Mouse (Mus musculus) heart, embryonic 12.5 days (tissue): ENCODE results near the gene Ch25h. TPM values are rescaled to one million over a fixed set of nuclear protein-coding genes. Genes with fewer than 3 reads are reported as not detected.

Source experiments
- ATAC-seq: fragments of 200-750 bp; cut with Nextera tagmentation; 2 replicates; pipeline ENCODE4 v1.8.0; 2017; ENCODE audit warnings: moderate TSS enrichment, moderate library complexity; ENCODE audit not compliant: insufficient number of reproducible peaks, low FRiP score
- H3K27ac ChIP-seq: fragments of 300-500 bp; sonication (generic); 2 replicates; pipeline ENCODE4 v1.5.1; 2016; ENCODE audit warnings: mild to moderate bottlenecking, moderate library complexity; ENCODE audit not compliant: poor library complexity, severe bottlenecking
- H3K27me3 ChIP-seq: fragments of 300-500 bp; sonication (generic); replicated peaks from 2 replicates; pipeline ENCODE4 v1.6.1; 2016; ENCODE audit warnings: mild to moderate bottlenecking, moderate library complexity
- H3K36me3 ChIP-seq: fragments of 300-500 bp; sonication (generic); 2 replicates; pipeline ENCODE4 v1.6.1; 2016; ENCODE audit warnings: mild to moderate bottlenecking, moderate library complexity
- H3K4me1 ChIP-seq: fragments of 300-500 bp; sonication (generic); replicated peaks from 2 replicates; pipeline ENCODE4 v1.6.1; 2016; ENCODE audit warnings: mild to moderate bottlenecking
- H3K4me2 ChIP-seq: fragments of 300-500 bp; sonication (generic); 2 replicates; pipeline ENCODE4 v1.6.1; 2016; ENCODE audit warnings: mild to moderate bottlenecking, moderate library complexity
- H3K4me3 ChIP-seq: fragments of 300-500 bp; sonication (generic); 2 replicates; pipeline ENCODE4 v1.5.1; 2016; ENCODE audit warnings: mild to moderate bottlenecking
- H3K9ac ChIP-seq: fragments of 300-500 bp; sonication (generic); 2 replicates; pipeline ENCODE4 v1.6.1; 2016; ENCODE audit warnings: mild to moderate bottlenecking, moderate library complexity
- H3K9me3 ChIP-seq: fragments of 300-500 bp; sonication (generic); replicated peaks from 2 replicates; pipeline ENCODE4 v1.6.1; 2016; ENCODE audit warnings: mild to moderate bottlenecking, moderate library complexity
- WGBS: fragments of 180-500 bp; shearing (Covaris S2); methylation state at CpG from one replicate; pipeline ENCODE4 v1.1.7; 2016; 5-methylcytosine and 5-hydroxymethylcytosine counted together
- polyA plus RNA-seq: library from polyadenylated mRNA; unstranded; fragments of >200 nt; fragmentation: Nextera tagmentation; extraction: Ambion mirVana; gene quantifications from 2 replicates; pipeline ENCODE4 v1.2.1, GENCODE M21; 2016

Ch25h gene
- polyA plus RNA-seq, 1 experiment from 2014 or later, result 4.6 TPM

DNA sequence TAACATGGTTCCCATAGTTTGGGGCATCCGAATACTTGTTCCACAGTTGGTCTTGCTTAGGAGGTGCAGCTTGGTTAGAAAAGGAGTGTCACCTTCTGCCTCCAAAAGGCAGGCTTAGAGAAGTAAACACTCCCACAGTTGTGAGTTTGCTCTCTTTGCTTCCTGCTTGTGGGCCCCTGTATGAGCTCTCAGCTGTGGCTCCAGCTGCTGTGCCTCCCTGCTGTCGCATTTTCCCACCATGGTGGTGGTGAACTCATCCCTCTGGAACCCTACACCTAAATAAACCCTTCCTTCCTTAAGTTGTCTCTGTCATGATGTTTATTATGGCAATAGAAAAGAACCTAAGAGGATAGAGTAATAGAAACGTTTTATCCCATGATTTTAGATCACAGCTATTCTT, 6.2 kb downstream of the Ch25h start:
- no peak overlapping the region for H3K4me2 ChIP-seq
- WGBS, result 44% methylated on average over 3 of the region's 3 CpGs
- no peaks in the 10 kb centered on the region for H3K9me3 ChIP-seq
- no peak overlapping the region for H3K9ac ChIP-seq
- no peak overlapping the region for H3K27ac ChIP-seq
- H3K4me1 ChIP-seq, result no peaks in the 10 kb centered on the region
- ATAC-seq, result no peak
- no peaks in the 10 kb centered on the region for H3K36me3 ChIP-seq
- no peaks in the 10 kb centered on the region for H3K27me3 ChIP-seq
- H3K4me3 ChIP-seq, result no peak overlapping the region

DNA sequence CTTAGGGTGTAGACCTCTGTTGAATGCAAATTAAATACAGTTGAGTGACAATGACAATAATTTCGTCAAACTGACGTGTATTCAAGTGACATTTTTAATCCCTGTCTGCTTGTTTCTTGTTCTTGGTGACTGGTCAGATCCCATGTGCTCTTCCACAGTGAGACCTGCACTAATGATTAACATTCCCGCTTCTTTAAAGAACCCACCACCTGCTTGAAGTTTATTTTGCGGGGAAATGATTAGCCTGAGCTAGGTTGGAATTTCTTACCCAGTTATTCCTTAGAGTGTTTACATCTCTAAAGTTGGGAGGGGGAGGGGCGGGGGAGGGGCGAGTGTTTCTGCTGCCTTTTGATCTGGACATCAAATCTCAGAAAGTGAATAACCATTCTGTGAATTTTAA, 6.7 kb downstream of the Ch25h start:
- Histone ChIP-seq H3K4me2 (no peak overlapping the region), H3K4me3 (no peak overlapping the region), H3K36me3 (no peaks in the 10 kb centered on the region), H3K9ac (no peak overlapping the region), H3K27me3 (no peaks in the 10 kb centered on the region), H3K9me3 (no peaks in the 10 kb centered on the region), H3K4me1 (no peaks in the 10 kb centered on the region), H3K27ac (no peak overlapping the region)
- 56% methylated on average over 6 of the region's 6 CpGs for WGBS
- ATAC-seq, result no peak

DNA sequence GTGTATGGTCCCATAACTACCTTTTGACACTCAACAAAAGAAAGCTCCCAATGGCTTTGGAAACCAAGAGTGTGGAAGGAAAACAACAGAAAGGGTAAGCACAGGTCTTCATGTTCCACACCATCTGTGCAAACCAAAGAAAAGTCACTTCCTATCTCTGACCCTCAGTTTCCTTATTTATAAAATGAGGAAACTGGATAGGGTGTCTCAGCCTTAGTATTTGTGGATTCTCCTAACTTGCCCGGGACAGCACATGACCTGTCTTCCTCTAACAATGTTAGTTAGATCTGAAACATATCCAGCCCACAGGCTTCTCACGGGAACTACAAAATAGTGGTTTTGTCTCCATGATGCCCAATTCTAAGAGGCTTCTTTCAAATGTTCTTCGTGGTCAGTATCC, 10.5 kb downstream of the Ch25h start:
- 56% methylated on average over 3 of the region's 3 CpGs for WGBS
- no peak overlapping the region for H3K4me3 ChIP-seq
- no peak for ATAC-seq

DNA sequence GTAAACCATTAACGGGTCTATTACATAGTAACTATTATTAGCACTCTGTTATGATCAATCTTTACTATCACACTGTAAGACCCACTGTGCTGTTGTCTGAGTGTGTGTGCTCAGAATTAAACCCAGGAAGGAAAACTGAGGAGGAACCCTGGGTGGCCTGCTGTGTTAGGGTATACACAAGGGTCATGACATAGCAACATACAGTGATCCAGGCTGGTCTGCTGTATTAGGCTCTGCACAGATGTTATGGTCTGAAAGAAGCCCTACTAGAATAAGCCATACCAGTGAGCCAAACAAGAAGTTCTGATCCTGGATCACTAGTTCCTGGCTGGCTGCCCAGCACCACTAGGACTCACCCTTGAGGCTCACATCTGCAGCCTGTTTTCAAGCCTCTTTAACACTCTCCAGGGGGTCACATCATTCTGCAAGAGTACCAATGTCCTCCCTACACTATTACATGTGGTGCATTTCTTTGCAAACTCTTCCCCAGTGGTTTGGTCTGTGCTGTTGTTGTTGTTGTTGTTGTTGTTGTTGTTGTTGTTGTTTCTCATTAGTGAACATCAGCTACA, 13.4 kb downstream of the Ch25h start:
- Histone ChIP-seq H3K27ac (no peak overlapping the region), H3K9ac (no peak overlapping the region), H3K4me2 (no peak overlapping the region), H3K4me1 (no peaks in the 10 kb centered on the region), H3K4me3 (no peak overlapping the region), H3K9me3 (no peaks in the 10 kb centered on the region), H3K36me3 (no peaks in the 10 kb centered on the region), H3K27me3 (no peaks in the 10 kb centered on the region)
- ATAC-seq, result no peak
- 77% methylated on average over 1 of the region's 1 CpGs for WGBS

More for the DNA sequence above, 10.5 kb downstream of the Ch25h start:
- no peaks in the 10 kb centered on the region for H3K27me3 ChIP-seq
- H3K9me3 ChIP-seq, result no peaks in the 10 kb centered on the region
- H3K4me2 ChIP-seq, result no peak overlapping the region
- no peak overlapping the region for H3K27ac ChIP-seq
- H3K36me3 ChIP-seq, result no peaks in the 10 kb centered on the region
- H3K4me1 ChIP-seq, result no peaks in the 10 kb centered on the region
- H3K9ac ChIP-seq, result no peak overlapping the region

DNA sequence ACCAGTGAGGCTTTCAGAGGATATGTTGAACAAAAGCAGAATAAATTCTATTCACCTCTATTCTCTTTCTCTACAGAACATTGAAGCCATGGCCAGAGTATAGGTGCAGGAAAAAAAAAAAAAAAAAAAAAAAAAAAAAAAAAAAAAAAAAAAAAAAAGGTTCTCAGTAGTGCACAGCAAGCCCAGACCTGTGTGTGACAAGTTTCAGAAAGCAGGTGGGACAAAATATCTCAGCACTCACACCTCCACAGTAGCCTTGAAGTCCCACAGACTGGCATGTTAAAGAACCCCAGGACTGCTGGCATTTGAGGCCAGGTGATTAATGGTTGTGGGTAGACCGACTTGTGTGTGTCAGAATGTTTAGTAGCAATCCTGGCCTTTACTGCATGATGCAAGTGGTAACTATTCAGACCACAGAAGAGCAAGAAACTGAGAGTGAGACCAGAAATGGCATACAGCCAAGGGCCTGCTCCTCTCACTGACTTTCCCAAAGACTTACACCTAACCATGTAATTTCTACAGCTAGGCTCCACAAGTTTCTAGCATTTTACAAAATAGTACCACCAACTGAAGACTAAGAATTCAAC, 24.1 kb downstream of the Ch25h start:
- H3K4me2 ChIP-seq, result no peak overlapping the region
- 82% methylated on average over 1 of the region's 1 CpGs for WGBS
- H3K27me3 ChIP-seq, result no peaks in the 10 kb centered on the region
- no peaks in the 10 kb centered on the region for H3K4me1 ChIP-seq
- no peak overlapping the region for H3K27ac ChIP-seq
- H3K9me3 ChIP-seq, result no peaks in the 10 kb centered on the region
- H3K4me3 ChIP-seq, result no peak overlapping the region
- H3K9ac ChIP-seq, result no peak overlapping the region
- no peaks in the 10 kb centered on the region for H3K36me3 ChIP-seq
- ATAC-seq, result no peak

DNA sequence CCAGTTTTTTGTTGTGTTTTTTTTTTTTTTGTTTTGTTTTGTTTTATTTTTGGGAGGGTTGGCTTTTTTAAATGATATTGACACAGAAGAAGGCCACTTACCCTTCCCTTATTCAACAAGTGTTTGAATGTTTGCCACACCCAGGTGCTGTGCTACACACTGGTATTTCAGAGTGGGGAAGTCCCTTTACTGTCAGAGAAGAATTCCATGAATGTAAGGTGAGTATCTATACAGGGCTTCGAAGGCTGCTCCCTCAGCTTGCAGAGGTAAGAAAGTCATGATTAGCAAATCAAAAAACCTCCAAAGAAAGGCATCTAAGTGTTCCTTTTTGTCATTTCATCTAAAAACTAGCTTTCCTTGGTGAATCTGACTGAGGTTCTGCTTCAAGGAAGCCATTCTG, 26.1 kb downstream of the Ch25h start:
- H3K4me1 ChIP-seq, result no peaks in the 10 kb centered on the region
- no peak overlapping the region for H3K4me3 ChIP-seq
- no peak overlapping the region for H3K9ac ChIP-seq
- H3K9me3 ChIP-seq, result no peaks in the 10 kb centered on the region
- H3K36me3 ChIP-seq, result no peaks in the 10 kb centered on the region
- H3K27me3 ChIP-seq, result no peaks in the 10 kb centered on the region
- H3K27ac ChIP-seq, result no peak overlapping the region
- 77% methylated on average over 1 of the region's 1 CpGs for WGBS
- H3K4me2 ChIP-seq, result no peak overlapping the region
- no peak for ATAC-seq

DNA sequence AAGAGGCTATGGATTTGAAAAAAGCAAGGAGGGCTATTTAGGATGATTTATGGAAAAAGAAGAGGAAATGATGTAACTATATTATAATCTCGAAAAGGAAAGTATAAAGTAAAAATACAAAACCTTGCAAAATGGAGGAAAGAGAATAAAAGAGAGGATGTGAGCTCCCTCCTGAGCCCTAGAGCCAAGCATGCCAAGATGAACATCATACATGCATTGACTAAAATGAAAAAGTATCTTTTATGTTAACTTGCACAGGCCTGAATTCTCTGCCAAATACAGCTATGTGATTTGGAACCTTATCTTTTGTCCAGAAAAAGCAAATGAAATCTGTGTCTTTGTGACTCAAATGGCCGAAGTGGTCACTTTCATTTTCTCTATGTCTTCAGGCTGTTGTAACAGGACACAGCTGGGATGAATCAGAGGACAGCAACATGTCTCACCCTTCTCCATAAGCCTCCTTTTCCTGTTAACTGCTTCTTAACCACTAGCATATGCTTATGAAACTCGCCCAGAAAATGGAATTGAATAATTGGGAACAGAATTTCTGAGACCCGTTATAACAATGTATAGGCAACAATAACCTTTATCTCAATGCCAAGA, 29.5 kb downstream of the Ch25h start:
- no peak overlapping the region for H3K27ac ChIP-seq
- WGBS, result 56% methylated on average over 4 of the region's 4 CpGs
- H3K4me2 ChIP-seq, result peak overlapping the region; percentile 11; the same call in 1 of the 2 replicates
- ATAC-seq, result no peak
- no peaks in the 10 kb centered on the region for H3K9me3 ChIP-seq
- no peak overlapping the region for H3K9ac ChIP-seq
- H3K36me3 ChIP-seq, result no peaks in the 10 kb centered on the region
- H3K27me3 ChIP-seq, result no peaks in the 10 kb centered on the region
- H3K4me3 ChIP-seq, result no peak overlapping the region
- peaks cover 10% of the 10 kb centered on the region for H3K4me1 ChIP-seq

DNA sequence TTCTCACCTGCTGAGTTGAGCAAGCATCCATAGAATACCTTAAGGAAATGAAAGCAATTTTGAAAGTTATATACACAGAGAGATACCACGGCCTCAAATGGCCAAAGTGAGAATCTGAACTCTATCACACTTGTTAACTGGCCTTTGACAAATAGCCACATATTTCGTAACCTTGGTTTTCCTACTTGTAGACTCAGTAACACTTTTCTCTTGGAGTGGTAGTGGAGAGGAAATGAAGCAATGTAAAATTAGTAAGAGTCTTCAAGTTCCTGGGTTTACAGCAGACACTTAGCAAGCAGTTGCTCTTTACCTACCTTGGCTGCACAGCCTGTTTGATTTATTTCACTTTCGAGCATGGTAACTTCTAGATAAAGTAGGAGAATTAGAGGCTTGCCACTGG, 30.2 kb downstream of the Ch25h start:
- H3K36me3 ChIP-seq, result no peaks in the 10 kb centered on the region
- no peaks in the 10 kb centered on the region for H3K27me3 ChIP-seq
- no peak overlapping the region for H3K9ac ChIP-seq
- no peaks in the 10 kb centered on the region for H3K9me3 ChIP-seq
- no peak for ATAC-seq
- peaks cover 10% of the 10 kb centered on the region for H3K4me1 ChIP-seq
- H3K4me3 ChIP-seq, result no peak overlapping the region
- no peak overlapping the region for H3K27ac ChIP-seq
- H3K4me2 ChIP-seq, result no peak overlapping the region
- 77% methylated on average over 3 of the region's 3 CpGs for WGBS

DNA sequence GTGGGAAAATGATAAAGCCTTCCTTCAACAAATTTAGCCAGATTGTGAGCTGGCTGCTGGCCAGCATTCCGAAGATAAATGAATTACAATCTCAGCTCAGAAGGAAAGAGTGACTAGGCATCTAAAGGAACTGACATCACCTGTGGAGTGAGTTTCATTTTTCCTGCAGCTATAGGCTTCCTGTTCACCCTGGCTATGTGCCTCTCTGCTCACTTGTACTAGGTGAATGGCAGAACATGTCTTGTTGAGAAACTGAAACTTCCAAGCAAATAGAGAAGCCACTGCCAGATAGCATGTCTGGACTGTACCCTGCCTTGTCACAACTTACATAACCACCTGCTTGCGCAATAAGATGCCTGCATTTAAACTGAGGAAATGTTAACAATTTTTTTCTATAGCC, 33.0 kb downstream of the Ch25h start:
- Histone ChIP-seq H3K9ac (no peak overlapping the region), H3K27me3 (no peaks in the 10 kb centered on the region), H3K36me3 (no peaks in the 10 kb centered on the region), H3K4me3 (no peak overlapping the region), H3K4me1 (peaks cover 10% of the 10 kb centered on the region), H3K4me2 (no peak overlapping the region), H3K27ac (0 out of 2 replicates have a peak overlapping the region, but pooled peaks have one; percentile 13), H3K9me3 (no peaks in the 10 kb centered on the region)
- WGBS, result 47% methylated on average over 2 of the region's 2 CpGs
- peak; percentile 57; the same call in 1 of the 2 replicates for ATAC-seq

DNA sequence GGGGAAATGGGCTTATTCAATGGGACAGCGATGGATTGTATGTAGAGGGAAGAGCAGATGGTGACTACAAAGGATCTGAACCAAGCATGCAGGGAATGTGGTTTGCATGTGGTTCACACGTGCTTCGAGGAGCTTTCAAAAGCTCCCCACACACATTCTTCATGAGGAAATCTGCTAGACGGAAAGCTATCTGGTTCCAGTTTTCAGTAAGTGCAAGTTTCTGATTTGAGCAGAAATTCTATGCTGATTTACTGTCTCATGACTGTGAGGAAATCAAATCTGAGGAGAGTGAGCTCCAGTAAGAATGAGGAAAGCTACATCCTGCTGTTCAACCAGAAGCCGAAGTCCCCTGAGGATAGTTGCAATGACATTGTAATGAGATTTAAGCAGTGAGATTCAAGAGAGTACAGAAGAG, 39.8 kb downstream of the Ch25h start:
- no peak for ATAC-seq
- WGBS, result 50% methylated on average over 5 of the region's 5 CpGs
- Histone ChIP-seq H3K27ac (no peak overlapping the region), H3K27me3 (no peaks in the 10 kb centered on the region), H3K4me2 (no peak overlapping the region), H3K9ac (no peak overlapping the region), H3K36me3 (no peaks in the 10 kb centered on the region), H3K4me3 (no peak overlapping the region), H3K4me1 (no peaks in the 10 kb centered on the region), H3K9me3 (no peaks in the 10 kb centered on the region)

DNA sequence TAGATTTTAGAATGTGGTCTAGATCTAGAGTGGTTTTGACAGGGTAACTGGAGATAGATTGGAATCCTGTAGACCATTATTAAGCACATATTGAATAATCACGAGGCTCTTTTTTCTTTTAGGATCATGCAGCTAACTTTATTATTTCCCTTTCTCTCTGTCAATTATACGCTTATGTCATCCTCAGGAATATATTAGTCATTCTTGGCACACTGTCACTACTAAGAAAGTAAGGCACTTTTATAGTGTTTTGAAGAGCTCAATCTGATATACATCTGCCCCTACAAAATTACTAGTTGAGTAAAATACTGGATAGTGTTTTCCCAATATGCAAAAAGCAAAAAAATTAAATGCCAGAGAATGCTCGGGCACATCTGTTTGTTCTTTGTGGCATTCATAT, 43.6 kb downstream of the Ch25h start:
- H3K36me3 ChIP-seq, result no peaks in the 10 kb centered on the region
- H3K27me3 ChIP-seq, result no peaks in the 10 kb centered on the region
- no peaks in the 10 kb centered on the region for H3K4me1 ChIP-seq
- WGBS, result 78% methylated on average over 3 of the region's 3 CpGs
- no peak overlapping the region for H3K4me3 ChIP-seq
- ATAC-seq, result no peak
- no peak overlapping the region for H3K27ac ChIP-seq
- H3K9me3 ChIP-seq, result 0 out of 2 replicates have a peak, but pooled peaks cover 2% of the 10 kb centered on the region
- no peak overlapping the region for H3K4me2 ChIP-seq
- H3K9ac ChIP-seq, result no peak overlapping the region
